Mouse (Mus musculus) kidney, postnatal 25 days (tissue): Measurements from ENCODE around the gene Phf1.

ENCODE experiments used
- DNase-seq, 2 experiments: peaks; one replicate each; pipeline ENCODE4 v3.0.0; 2021; ENCODE audit warnings: mixed read lengths in 2 of 2

The Phf1 gene

DNA sequence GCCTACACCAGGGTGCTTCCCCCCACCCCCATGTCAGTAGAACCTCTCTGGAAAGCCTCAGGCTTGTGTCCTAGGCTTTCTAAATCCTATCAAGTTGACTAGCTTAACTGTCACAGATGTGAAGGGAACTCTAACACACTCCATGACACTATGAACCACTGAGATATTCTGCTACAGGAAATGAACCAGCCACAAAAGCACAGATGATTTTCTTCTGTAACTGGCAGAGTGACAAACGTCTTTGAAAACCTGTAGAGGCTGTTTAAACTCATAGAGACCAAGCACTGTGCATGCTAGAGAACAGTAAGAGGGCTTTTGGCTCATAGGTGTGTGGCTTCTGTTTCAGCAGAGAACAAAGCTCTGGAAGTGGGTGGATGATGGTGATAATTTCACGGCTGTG lies 48.2 kb downstream of the Phf1 start:
- no peak for DNase-seq

DNA sequence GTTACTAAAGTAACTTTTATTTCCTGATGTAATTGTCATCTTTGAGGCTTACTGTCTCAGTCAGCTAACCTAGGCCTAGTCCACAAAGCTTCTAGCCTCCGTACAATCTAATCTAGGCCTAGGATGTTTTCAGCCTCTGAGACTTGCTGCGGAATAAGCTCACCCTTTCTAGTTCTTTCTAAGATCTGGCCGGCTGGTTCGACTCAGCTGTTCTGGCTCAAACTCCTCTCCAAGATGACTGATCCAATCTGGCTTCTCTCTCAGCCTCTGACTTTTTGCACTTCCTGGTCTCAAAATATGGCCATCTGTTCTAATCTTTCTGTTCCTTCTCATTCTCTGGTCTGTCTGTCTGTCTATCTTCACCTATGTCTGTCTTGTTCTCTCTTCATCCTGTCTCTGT lies 50.5 kb downstream of the Phf1 start:
- DNase-seq: no peak

DNA sequence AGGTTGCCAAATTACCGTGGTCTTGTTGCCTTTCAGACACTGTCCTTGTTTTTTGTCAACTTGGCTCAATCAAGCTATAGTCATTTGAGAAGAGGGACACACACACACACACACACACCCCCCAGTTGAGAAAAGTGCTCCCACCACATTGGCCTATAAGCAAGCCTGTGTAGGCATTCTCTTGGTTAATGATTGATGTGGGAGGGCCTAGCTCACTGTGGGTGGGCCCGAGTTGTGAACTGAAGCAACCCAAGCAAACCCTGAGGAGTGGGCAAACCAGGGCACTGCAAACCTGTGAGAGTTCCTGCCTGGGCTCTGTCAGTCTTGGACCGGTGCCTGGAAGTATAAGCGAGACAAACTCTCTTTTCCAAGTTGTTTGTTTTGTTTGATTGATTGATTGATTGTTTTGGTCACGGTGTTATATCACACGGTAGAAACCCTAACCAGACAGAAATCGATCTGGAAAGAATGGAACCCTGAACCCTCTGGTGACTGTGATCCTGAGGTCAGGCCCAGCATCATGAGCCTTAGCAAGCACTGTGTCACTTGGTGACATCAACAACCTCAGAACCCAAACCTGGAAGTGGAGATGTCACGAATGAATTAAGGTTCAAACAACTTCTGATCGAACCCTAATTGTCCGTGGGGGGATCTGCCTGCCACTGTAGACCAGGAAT lies 52.8 kb downstream of the Phf1 start:
- no peak for DNase-seq
